Mouse (Mus musculus) CD4-positive helper T cell, adult 2 months (primary cell): ENCODE data around the gene Ap3s2.

Experiments used
- DNase-seq: peaks from one replicate; pipeline ENCODE4 v3.0.0-alpha.2; 2012; ENCODE audit warnings: low read depth, missing footprints, low spot score

Ap3s2 gene

DNA sequence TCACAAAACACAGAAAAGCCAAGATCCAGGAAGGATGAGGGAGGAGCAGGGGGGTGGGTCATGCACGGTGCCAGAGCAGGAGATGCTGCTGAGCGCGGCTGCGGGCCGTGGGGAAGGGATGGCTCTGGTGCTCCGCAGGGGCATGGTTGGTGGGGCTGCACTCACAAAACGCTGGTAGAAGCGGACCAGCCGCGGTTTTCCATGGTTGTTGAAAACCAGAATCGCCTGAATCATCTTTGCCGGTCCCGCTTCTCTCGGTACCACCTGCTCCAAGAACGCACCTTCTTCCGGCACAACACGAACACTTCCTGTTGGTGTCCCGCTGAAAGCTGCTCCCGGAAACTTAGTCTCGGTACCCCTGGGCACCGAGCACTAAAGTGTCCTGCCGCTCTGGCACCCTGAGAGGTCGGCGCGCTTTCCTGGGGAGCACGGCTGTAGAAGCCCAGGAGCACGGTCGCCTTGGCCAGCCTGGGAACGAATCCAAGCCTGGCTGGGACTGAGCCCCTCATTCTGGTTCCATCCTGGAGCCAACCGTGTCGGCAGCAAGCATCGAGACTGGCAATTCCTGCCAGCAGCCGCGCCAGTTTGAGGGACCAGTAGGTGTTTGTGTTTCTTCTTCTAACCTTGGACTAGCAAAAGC, at the start of gene Ap3s2:
Gene Ap3s2, minus strand, starts transcription at position 306 of the 640 bp plus-strand sequence.
- peak; percentile 90 for DNase-seq

DNA sequence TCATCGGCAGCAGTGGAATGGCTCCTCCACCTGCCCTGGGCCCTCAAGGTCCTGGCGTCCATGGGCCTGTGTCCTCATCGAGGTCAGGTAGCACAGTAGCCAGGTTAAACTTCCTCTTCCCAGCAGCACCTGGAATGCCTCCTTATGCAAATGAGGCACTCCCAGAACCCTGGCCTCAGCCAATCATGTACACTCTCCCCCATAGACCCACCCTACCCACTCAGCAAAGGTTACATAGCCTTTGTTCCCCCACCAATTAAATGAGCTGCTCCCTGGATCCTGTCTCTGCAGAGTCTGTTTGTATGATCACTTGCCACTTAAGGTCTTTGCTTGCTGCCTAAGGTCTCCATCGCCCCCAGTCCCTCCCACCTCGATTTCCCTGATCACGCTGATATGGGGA, 47.9 kb upstream of the Ap3s2 start:
- DNase-seq = no peak

DNA sequence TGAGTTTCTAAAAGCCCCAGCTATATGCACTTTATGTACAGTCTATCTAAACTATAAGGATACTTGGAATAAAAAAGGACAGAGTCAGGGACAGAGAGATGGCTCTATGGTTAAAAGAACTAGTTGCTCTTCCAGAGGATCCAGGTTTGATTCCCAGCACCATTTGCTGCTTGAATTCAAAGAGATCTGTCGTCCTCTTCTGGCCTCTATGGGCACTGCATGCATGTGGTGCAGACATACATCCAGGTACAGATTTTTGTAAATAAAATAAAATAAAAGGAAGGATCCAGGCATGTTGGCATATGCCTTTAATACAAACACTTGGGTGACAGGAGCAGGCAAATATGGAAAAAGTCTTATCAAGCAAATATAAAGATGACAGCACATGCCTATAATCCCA, 41.2 kb upstream of the Ap3s2 start:
- no peak for DNase-seq

DNA sequence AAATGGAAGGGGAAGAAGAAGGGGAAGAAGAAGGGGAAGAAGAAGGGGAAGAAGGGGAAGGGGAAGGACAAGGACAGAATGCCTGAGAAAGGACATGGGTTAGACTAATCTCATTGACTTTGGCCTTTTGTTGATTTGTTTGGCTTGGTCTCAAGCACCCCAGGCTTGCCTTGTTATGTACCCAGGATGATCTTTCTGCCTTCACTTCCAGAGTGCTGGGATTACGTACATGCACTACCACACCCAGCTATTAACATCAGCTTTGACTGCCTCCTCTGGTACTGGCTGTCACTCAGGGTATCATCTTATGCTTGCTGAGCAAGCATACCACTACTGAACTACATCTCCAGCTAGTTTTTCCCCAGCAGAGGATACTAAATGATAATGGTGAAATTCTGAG, 35.7 kb upstream of the Ap3s2 start:
- DNase-seq = no peak

DNA sequence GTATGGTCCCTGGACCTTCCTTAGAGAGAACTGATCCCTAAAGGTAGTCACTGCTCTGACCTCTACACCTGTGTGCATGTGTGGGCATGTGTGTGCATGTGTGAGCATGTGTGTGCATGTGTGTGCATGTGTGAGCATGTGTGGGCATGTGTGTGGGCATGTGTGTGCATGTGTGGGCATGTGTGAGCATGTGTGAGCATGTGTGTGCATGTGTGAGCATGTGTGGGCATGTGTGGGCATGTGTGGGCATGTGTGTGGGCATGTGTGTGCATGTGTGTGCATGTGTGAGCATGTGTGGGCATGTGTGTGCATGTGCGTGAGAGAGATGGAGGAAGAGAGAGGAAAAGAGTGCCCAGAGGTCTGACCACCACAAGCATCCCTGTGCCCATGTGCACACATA, 34.4 kb upstream of the Ap3s2 start:
- no peak for DNase-seq

DNA sequence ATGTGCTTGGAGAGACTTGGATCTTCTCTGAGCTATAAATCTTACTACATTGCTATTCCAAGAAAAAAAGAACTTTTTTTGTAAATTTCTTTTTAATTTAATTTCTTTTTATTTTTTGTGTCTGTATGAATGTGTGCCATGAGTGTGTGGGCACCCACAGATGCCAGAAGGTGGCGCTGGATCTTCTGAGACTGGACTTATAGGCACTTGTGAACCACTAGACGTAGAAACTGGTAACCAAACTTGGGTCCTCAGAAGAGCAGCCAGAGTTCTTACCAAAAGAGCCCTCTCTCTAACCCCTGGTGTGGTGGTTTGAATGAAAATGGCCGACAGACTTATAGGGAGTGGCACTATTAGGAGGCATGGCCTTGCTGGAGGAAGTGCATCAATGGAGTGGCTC, 30.6 kb upstream of the Ap3s2 start:
- no peak for DNase-seq

DNA sequence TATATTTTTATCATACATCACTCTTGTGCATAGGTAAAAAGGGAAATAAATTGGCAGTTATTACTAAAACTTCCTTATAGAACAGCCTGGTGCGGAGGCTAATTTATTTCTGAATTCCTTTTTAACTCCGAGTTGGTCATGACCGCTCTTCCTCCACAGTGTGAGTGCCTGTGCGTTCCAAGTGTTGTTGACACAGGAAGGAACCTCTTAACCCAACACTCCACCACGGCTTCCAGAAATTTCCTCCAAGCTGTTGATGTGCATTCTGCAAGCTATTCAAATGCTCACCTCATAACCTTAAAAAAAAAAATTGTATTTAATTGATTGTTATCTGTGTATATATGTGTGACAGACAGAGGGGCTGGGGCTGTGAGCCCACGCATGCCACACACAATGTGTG, 29.8 kb upstream of the Ap3s2 start:
- DNase-seq = no peak

DNA sequence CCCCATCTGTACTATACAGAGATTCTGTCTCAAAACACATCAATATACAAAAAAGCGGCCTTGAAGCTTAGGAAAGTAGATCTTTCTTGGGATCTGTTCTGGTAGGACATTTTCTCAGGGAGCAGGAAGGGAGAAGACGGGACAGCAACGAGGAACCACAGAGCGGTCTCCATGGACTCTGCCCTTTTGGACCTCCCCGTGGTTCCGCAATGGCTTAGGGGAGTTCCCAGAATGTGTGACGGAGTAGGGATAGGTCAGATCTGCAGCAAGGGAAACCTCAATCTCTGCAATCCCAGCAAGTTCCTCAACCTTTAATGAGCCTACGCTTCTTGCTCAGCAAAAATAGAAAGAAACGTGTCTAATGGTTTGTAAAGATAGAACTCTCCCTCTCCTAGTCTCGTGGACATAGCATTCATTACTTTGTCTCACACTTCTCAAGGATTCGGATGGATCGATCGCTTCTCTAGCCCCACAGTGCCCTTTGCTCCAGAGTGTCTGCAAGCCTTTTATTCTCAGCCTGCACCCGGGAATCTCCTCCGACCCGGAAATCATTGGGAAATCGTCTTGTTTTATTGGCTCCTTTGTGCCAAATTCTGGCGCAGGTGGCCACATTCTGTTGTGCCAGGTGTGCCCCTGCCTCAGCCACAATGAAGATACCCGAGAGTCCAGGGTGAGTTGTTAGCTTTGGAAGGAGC, 15.2 kb upstream of the Ap3s2 start:
- DNase-seq = no peak

DNA sequence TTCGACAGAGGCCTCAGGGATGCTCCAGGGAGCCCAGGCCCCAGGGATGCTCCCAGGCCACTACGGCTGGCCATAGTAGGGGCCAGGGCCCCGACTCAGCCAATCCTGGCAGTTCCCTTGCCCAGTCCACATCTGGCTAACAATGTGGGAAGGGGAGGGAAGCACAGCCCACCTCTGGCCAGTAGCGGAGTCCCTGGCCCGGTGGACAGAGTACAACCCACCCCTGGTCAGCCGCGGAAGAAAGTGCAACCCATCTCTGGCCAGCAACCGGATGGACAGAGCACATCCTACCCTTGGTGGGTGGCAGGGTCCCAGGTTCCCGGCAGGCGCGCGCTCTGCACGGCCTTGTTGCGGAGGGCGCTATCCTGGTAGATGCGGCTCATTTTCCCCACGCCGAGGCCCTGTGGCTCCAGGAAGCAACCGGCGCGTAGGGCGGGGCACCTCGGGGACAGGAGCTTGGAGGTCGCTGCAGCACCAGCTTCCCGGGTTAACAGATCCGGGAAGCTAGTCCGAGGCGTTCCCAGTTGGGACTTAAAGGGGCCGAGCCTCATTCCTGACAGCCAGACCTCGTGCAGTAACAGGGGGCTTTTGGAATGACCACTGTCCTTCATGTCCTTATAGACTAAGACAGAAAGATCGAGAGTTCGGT, 14.5 kb upstream of the Ap3s2 start, which contains the start of gene Arpin:
Gene Arpin, minus strand, starts transcription at position 498 of the 649 bp plus-strand sequence.
- no peak for DNase-seq

DNA sequence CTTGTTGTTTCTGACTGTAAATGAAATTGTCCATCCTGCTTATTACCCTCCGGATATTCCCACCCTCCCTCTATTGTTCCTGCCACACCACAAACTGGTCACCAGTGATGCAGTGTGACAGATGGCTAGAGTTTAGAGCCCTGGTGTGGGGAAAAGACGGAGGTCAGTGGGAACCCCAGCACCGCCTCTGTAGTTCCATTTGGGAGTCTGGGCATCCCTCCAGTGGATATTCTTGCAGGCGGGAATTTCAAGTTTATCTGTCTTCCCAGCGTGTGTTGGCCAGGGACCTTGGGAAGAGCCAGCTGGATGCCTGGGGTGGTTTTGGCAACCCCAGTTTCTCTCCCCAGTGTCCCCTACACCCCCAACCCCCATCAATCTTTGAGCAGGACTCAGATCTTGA, 14.0 kb upstream of the Ap3s2 start:
- DNase-seq = no peak

DNA sequence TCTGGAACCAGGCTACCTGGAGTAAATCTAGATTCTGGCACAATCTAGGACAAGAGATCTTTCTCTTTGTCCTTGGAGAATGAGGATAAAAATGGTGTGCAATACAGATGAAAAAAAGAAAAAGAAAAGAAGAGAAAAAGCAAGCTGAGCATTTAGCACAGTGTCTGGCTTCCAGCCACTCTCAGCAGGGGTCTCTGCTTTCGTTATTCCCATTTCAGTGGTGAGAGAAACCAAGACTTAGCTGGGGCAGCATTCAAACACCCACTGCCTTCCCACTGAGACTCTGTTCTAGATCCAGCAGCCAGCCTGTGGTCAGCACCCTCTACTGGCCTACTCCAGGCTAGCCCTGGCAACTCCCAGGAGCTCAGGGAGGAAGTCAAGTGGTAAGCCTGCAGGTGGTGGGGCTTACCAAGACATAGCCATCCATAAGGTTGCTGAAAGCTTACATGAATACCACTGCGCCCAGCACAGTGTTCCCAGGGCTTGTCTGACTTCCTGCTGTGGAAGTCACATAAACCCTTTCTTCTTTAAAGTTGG, 8.1 kb upstream of the Ap3s2 start:
- no peak for DNase-seq

DNA sequence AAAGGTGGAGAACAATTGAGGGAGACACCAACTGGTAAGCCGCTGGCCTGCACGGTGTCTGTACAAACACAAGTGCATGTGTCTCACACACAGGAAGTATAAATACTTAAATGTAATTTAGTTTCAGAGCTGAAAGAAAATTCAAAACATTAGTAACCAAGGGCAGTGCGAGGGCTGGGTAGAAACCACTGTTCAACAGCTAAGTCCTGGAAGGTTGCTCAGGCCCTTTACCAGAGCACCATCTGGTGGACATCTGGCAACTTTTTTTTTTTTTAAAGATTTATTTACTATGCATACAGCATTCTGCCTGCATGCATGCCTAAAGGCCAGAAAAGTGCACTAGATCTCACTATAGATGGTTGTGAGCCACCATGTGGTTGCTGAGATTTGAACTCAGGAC, 5.9 kb downstream of the Ap3s2 start:
- DNase-seq = peak; percentile 19

DNA sequence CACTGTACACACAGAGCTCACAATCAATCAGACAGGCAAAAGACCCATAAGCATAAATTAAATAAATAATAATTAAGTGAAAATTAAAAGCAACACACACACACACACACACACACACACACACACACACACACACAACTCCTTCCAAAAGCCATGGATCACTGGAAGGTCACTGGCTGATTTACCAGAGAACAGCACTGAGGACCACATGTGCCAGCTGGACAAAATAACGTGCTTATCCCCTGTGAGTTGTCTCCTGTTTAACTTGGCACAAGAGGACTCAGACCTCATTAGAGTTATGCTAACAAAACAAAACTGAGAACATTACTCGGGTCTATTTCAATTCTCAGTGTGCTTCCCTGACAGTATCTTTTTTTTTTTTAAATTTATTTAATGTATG, 13.1 kb downstream of the Ap3s2 start:
- no peak for DNase-seq

DNA sequence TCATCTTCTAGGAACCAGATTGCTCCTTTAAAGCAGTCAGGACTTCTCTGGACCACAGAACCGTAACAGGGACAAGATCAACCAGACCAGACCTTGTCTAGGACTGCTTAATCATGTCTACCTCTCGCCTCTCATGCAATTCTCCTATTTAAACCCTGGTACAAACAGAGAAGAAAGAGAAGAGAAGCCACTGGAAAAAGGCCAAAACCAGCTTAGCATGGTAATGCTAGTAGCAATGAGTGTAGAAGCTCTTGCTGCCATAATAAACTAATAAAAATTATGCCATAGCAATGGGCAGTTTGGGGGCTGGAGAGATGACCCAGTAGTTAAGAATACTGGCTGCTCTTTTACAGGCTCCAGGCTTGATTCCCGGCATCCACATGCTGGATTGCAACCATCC, 13.5 kb downstream of the Ap3s2 start:
- no peak for DNase-seq

DNA sequence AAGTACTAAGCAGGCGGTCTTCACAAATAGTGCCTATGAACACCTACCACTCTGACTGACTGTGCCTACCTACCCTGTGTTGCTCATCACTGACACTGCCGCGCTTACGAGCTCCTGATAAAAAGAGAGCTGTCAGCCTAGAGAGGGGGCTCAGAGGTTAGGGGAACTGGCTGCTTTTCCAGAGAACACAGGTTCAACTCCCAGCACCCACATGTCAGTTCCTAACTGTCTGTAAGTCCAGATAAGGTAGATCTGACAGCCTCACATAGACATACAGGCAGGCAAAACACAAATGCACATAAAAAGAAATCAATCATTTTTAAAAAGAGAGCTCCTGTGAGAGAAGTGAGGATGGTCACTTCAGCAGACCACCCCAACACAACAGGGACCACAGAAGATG, 15.3 kb downstream of the Ap3s2 start:
- DNase-seq = no peak

DNA sequence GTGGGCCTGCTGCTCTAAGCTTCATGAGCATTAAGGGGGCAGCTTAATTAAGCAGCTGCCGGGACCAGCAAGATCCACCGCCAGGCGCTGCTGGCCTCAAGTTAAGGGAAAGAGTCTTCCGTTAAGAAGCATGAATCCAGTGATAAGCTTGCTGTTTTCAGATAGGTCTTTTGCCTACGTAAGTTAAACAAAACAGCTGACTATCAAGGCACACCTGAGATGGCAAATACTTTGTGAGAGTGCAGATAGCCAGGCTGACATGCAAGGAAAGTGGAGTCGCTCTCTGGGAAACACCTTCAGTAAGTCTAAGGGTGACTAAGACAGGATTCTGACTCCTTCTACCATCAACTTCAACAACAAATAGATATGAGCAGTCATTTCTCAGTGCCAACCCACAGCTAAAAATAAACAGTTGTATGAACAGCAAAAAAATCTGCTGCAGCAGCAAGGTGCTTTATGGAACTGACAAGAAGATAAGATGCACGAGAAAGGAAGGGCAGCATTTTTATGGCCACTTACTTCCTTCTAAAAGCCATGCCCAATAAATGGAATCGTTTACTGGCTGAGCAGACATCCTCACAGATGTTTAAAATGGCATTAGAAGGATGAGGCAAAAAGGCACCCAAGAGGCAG, 17.2 kb downstream of the Ap3s2 start:
- DNase-seq = no peak

DNA sequence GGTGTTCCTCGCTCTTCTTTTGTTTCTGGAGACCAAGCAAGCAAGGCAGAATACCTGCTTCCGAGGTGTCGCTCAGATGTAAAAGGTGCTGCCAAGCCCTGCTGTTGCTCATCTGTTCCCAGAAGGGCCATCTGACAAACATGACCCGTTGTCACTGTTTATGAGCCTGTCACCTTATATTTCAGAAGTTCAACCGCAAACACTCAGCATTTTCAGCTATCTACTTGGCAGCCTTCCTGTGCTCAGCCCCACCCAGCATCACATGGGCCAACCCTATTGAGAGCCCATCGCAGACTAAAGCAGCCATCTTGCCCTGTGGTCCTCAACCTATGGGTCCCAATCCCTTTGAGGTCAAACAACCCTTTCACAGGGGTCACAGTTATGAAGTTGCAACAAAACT, 19.7 kb downstream of the Ap3s2 start:
- no peak for DNase-seq

DNA sequence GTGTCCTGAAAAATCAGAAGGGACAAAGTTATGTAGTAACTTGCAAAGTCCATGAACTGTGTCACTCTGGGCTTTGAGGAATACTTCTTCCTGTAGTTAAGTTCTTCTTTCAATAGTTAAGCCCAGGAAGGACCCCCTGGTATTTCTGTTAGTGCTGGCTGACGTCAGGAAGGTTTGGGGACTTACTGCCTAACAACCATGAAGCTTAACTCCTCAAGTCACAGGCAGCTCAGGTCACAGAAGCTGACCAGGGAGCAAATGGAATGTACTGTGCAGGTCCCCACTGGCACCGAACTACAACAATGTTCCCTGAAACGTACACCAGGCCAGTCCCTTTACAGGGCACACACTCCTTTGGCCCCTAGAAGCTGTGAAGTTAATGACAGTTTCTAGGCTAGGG, 25.2 kb downstream of the Ap3s2 start:
- DNase-seq = no peak

DNA sequence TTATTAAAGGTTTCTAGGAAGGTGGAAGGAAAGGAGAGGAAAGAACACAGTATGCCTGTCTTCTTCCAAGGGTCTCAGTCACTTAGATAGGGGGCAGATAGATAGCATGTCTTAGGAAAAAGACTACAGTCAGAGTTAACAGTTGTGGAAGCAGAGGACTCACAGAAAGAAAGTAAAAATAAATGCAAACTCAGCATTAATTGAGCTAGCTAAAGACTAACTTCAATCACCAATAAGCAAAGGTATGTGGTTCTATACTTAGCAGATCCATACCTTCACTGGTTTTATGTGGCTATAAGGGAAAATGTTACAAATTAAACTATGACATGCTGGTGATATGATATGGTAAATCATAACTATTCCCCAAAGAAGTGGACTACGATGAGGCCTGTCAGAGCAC, 25.7 kb downstream of the Ap3s2 start:
- DNase-seq = no peak

DNA sequence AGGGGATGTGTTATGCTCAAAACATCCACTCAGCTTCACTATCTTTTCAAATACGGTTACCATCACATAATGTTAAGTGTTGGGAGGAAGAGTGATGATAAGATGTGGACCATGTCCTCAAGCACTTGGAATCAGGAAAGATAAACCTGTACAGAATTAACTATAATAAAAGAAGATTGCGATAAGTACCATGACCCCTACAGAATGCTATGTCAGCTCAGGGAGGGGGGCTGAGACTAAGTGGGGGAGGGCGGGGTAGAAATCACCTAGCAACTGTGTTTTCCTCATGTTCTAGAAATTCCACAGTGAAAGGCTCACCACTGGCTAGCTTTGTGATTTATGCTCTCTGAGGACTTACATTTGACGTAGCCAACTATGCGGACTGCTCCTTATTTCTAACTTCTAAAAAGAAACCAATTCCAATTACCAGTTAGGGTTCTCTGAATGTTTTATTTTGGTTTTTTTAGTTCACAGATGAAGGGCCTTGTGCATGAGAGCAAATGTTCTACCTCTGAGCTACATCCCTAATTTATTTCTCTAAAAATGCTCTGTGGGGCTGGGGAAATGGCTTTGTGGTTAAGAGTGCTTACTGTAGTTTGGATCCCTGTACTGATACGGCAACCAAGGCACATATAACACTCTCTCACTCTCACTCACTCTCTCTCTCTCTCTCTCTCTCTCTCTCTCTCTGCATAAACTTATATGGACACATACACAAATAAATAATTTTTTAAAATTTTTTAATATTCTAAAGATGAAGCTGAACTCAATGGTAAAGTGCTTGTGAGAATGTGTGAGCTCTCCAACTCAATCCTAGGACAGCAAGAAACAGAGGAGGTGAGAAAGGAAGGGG, 27.6 kb downstream of the Ap3s2 start:
- no peak for DNase-seq

DNA sequence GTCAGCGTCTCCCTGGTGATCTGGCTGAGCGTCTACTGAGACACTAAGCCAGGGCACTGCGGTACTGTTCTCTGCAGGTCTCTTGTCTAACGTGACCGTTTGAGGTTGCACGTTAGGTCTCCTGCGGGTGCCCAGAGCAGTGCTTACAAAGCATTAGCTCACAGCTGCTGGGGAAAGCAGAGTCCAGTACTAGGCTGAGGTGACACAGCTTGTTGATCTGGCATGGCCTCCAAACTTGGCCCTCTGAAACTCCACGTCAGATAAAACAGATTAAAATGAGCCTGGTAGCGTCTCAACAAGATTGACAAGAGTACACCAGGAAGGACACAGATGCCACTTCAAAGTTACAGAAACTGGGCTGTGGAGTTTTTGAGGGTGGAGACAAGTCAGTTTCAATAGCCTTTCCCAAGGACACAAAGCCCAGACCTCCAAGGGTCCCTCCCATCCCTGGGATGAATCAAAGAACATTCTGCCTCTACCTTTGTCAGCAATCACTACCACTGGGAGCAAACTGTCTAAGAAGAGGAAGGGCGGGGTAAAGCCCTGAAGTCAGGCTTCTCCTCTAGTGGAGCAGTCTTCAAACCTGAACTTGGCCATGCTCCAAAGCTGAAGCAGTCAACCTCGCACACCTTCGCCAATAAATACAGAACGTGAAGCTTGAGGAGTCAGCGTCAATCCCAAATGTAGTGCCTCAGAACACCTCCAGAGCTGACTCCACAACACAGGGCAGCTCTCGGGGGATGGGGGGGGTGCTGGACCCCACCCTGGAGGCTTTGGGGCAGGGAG, 29.8 kb downstream of the Ap3s2 start:
- DNase-seq = no peak
